Mouse (Mus musculus) ovary, postnatal 14 days (tissue): ENCODE data around the gene Trpv4.

Experiments used
- DNase-seq: peaks from one replicate; pipeline ENCODE4 v3.0.0; 2022; ENCODE audit warnings: low spot score

Trpv4 gene

GRCm38 (mm10) chr5:114618851-114619250, 39.4 kb downstream of the Trpv4 start:
- DNase-seq, result peak; percentile 70

DNA sequence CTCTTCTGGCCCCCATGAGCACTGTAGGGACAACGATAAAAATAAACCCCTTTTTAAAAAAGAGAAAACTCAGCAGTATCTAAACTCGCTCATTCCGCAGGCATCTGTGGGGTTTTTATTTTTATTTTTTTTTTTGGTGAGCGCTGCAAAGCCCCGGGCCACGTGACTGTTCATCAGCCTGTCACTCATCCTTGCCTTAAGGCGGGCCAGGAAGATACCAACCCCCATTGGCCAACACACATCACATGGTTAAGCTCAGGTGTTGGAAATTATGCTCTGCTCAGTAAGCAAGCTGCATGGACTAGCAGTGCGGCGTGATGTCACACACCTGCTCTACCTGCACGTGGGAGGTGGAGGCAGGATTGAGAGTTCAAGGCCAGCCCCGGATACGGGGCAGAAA, 40.4 kb downstream of the Trpv4 start:
- no peak for DNase-seq

- DNase-seq, result no peak
Observed at GRCm38 (mm10) chr5:114616336-114617061, 41.7 kb downstream of the Trpv4 start.

DNA sequence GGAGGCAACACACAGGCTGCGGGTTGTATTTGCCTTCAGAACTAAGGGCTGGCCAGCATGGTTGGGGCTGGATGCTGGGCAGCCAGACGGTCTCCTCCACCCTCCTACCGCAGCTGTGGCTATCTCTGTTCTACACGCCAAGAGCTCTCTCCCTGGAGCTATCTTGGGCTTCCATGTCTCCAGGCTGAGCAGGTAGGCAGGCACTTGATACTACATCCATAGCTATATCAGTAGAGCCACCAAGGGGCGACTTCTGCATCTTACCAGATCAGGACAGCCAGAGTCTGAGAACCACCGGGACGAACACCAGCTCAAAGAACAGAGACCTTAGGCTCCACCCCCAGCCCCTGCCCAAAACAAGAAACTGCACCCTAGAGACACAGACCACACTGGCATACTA, 43.4 kb downstream of the Trpv4 start:
- DNase-seq, result no peak

DNA sequence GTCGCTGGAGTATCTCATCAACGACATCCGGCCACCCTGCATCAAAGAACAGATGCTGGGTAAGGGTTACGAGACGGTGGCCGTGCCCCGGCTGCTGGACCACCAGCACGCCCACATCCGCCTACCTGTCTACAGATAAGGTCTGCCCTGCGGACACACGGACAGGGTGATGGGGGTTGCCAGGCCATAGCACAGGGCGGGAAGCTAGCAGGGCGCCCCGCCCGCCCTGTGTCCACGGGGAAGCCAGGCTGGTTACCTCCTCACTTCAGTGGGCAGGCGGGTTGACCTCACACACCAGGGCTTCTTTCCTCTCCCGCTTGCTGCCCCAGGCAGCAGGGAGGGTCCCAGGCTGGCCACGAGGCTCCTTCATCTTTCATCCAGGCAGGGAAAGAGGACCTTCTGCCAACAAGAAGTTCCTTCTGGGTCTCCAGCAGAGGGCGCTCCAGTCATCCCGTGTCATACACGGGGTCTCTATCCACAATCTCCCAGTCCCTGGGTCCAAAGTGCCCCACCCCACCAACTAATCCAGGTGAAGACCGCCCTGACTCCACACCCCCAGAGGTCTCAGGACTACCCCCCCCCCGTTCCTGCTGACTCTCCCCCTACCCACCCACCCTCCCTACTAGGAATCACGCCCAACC, 46.1 kb downstream of the Trpv4 start:
- no peak for DNase-seq

GRCm38 (mm10) chr5:114611256-114611655, 47.0 kb downstream of the Trpv4 start:
- DNase-seq, result no peak

DNA sequence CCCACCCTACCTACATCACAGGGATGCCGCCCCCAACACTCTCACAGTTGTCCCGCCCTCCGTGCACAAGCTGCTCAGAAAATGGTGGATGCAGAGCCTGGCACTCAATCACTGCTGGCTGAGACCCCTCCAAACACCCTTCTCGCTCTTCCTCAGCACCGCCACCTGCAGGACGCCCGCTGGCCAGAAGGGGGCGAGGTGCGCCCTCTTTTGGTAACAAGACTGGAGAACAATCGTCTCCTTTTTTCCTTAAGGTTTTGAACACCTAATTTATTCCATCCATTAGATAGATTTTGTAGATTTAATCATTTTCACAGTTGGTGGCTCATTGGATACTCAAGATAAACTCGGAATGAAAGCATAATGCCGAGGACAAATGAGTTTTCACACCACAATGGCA, 49.7 kb downstream of the Trpv4 start:
- DNase-seq, result peak; percentile 79

DNA sequence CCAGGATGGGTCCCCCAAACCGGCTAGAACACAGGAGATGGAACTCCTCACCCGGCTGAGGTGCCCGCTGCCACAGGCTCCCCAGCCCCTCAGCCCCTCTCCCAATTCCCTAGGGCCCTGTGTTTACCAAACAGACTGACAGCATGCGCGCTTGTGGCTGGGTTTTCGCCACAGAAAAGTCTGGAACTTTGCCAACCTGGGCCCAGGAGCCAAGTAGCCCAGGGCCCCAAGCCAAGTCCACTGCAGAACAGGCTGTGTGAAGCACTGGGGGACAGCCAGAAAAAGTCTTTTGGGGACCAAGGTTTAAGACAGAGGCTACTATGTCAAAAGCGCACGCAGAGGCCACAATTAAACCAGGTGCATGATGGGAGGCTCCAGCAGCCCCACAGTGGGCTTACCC, 50.6 kb downstream of the Trpv4 start:
- peak; percentile 68 for DNase-seq

- DNase-seq, result no peak
Observed at GRCm38 (mm10) chr5:114605981-114606380, 52.2 kb downstream of the Trpv4 start.

- DNase-seq, result no peak
Observed at GRCm38 (mm10) chr5:114604781-114605290, 53.4 kb downstream of the Trpv4 start.

GRCm38 (mm10) chr5:114603975-114604374, 54.2 kb downstream of the Trpv4 start:
- DNase-seq, result no peak

DNA sequence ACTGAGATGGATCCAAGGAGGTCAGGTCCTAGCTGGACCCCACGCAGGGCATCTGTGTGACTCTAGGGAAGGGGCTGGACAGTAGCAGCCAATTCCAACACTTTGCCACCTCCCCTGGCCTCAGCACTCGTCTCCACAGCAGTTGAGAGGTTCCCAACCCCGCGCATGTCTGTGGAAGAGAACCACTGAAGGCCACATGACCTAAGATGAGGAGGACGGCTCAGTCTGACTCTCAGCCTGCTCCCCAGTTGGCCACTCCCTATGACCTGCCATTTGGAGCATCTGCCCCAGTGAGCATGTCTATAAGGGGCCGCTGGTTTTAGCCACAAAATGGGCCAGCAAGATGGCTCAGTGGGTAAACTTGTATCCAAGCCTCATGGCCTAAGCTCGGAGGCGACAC, 56.2 kb downstream of the Trpv4 start:
- no peak for DNase-seq

DNA sequence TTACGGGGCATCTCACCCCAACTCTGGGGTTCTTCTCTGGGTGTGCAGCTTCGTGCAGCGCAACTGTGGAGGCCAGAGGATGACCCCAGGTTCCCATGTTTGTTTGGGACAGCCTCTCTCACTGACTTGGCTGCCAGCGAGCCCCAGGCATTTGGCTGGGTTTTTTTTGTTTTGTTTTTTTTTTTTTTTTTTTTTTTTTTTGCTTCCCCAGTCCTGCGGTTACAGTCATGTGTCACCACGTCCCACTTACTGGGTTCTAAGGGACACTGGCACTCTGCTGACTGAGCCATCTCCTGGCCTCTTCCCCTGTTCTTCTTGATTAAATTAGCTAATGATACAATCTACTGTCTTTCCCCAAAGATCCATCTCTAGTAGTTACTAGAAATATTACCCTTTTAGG, 60.6 kb downstream of the Trpv4 start:
- no peak for DNase-seq

- DNase-seq, result no peak
Observed at GRCm38 (mm10) chr5:114597222-114597621, 61.0 kb downstream of the Trpv4 start.

DNA sequence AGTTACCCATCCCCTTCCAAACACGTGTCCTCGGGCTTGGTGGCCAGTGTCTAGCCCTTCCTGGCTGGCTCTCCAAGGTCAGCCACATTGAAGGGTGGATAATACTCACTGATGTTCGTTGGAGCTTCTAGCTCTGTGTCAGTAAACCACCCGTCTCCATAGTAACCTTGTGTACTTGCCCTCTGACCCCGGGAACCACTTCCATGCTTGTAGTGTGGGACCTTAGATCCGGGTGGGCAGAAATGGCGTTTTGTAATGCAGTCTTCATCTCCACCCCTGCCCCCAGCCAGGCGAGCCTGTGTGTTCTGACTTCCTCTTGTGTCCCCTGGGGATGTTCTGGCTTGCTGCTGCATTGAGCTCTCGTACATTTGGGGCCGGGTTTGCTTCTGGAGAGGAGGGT, 61.6 kb downstream of the Trpv4 start:
- DNase-seq, result no peak

- no peak for DNase-seq
Observed at GRCm38 (mm10) chr5:114594741-114595241, 63.4 kb downstream of the Trpv4 start.

DNA sequence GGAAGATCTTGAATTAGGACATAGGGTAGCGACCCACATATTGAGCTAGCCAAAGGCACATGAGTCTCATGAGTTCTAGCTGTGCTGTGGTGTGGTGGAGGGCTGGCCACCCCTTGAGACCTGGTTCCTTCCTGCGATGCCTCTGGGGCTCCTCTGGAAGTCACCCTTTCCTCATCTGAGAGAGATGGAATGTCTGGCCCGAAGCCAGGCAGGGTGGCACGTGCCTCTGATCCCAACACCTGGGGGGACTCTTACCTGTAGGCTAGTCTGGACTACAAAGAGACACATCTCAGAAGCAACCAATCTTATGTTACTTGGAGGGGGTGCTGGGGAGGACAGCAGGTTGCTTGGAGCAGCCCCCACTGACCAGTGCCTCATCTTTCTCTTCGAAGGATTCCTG, 64.3 kb downstream of the Trpv4 start:
- DNase-seq, result no peak

- no peak for DNase-seq
Observed at GRCm38 (mm10) chr5:114593161-114593821, 64.9 kb downstream of the Trpv4 start.

DNA sequence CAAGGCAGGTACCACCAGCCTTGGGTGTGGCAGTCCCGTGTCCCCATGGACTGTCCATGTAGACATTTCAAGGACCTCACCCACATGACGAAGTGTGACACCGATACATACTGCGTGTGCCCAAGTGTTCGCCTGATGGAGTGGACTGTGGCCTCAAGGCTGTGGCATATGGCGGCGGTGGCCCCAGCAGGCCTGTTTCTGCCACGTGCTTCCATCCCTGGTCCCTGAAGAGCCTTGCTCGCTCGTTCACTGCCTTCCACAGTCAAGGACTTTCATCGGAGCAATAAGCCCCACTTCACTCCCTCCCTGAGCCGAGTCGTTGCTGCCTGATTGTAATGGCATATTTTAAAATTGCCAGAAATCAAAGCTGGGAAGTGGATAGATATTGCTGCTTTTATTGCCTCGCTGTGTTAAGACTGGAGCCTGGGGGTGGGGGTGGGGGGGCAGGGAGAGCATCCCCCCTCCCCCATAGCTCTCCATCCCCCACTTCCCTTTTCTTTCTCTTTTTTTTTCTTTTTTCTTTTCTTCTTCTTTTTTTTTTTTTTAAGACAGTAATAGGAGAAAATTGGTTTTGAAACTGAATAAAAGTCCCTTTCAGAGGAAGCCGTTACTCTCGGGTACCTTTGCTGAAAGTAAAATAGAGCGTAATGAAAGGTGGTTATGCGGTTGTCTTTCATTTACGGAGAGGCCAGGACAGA, 65.6 kb downstream of the Trpv4 start:
- no peak for DNase-seq

DNA sequence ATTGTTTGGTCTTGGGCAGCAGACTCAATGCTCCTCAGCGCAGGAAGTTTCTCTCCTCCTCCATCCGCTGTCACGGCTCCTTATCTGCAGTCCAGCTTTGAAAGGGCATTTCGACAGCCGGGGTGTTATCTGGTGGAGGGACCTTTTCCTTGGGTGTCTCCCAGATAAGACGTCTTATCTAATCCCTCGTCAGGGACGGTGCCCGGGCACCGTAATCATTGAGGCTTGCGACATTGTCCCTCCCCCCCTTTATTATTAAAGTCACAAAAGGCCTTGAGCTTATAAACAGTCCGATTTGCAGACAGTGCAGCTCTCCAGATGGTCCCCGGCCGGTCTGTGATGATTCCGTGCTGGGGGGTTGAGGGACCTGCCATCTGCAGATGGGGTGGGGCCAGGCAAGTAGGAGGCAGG, 67.1 kb downstream of the Trpv4 start:
- no peak for DNase-seq

GRCm38 (mm10) chr5:114590043-114590913, 67.9 kb downstream of the Trpv4 start:
- no peak for DNase-seq
